Mouse (Mus musculus): Measurements from ENCODE around the gene Gm20388.

Gm20388 gene

GRCm38 (mm10) chr8:121559801-121560200 is 1649.2 kb downstream of the Gm20388 start:
- DNase-seq (ENCODE audit: extremely low spot score), result no peak

- DNase-seq (ENCODE audit: extremely low spot score), result no peak
These were observed 1649.9 kb downstream of the Gm20388 start for GRCm38 (mm10) chr8:121560432-121561100.

- DNase-seq (ENCODE audit: extremely low spot score), result no peak
These were observed 1651.2 kb downstream of the Gm20388 start for GRCm38 (mm10) chr8:121561636-121562345.

GRCm38 (mm10) chr8:121562941-121563351 is 1652.3 kb downstream of the Gm20388 start:
- DNase-seq (ENCODE audit: extremely low spot score), result no peak

GRCm38 (mm10) chr8:121563701-121564100 is 1653.1 kb downstream of the Gm20388 start:
- no peak for DNase-seq (ENCODE audit: extremely low spot score)

GRCm38 (mm10) chr8:121568321-121568720 is 1657.7 kb downstream of the Gm20388 start:
- no peak for DNase-seq (ENCODE audit: extremely low spot score)

GRCm38 (mm10) chr8:121570335-121570734 is 1659.7 kb downstream of the Gm20388 start:
- no peak for DNase-seq (ENCODE audit: extremely low spot score)

GRCm38 (mm10) chr8:121570801-121571200 is 1660.2 kb downstream of the Gm20388 start:
- no peak for DNase-seq (ENCODE audit: extremely low spot score)

- DNase-seq (ENCODE audit: extremely low spot score), result no peak
These were observed 1661.5 kb downstream of the Gm20388 start for GRCm38 (mm10) chr8:121572121-121572520.

GRCm38 (mm10) chr8:121573275-121573674 is 1662.6 kb downstream of the Gm20388 start:
- DNase-seq (ENCODE audit: extremely low spot score), result no peak

- DNase-seq (ENCODE audit: extremely low spot score), result no peak
These were observed 1665.0 kb downstream of the Gm20388 start for GRCm38 (mm10) chr8:121575661-121576060.

- peak; percentile 41 for DNase-seq (ENCODE audit: extremely low spot score)
These were observed 1667.4 kb downstream of the Gm20388 start for GRCm38 (mm10) chr8:121577751-121578675.

- peak; percentile 99 for DNase-seq (ENCODE audit: extremely low spot score)
These were observed 1668.2 kb downstream of the Gm20388 start, which contains the start of gene Fbxo31 for GRCm38 (mm10) chr8:121578676-121579451. Gene Fbxo31 (minus strand): TSS chr8:121578806.

- DNase-seq (ENCODE audit: extremely low spot score), result no peak
These were observed 1669.8 kb downstream of the Gm20388 start for GRCm38 (mm10) chr8:121580465-121580864.

GRCm38 (mm10) chr8:121583653-121584052 is 1673.0 kb downstream of the Gm20388 start:
- no peak for DNase-seq (ENCODE audit: extremely low spot score)

GRCm38 (mm10) chr8:121584730-121585129 is 1674.1 kb downstream of the Gm20388 start:
- DNase-seq (ENCODE audit: extremely low spot score), result no peak

- peak; percentile 96 for DNase-seq (ENCODE audit: extremely low spot score)
These were observed 1674.7 kb downstream of the Gm20388 start for GRCm38 (mm10) chr8:121585159-121585825.

- no peak for DNase-seq (ENCODE audit: extremely low spot score)
These were observed 1678.1 kb downstream of the Gm20388 start for GRCm38 (mm10) chr8:121588750-121589149.

GRCm38 (mm10) chr8:121589205-121589726 is 1678.6 kb downstream of the Gm20388 start:
- no peak for DNase-seq (ENCODE audit: extremely low spot score)

All from embryo, embryonic 9.5 days (tissue).